Mouse (Mus musculus) right cerebral cortex, postnatal 14 days (tissue): ENCODE measurements around the gene 1700017N19Rik.

Experiments used
- DNase-seq: peaks from one replicate; pipeline ENCODE4 v3.0.0; 2022

The 1700017N19Rik gene

DNA sequence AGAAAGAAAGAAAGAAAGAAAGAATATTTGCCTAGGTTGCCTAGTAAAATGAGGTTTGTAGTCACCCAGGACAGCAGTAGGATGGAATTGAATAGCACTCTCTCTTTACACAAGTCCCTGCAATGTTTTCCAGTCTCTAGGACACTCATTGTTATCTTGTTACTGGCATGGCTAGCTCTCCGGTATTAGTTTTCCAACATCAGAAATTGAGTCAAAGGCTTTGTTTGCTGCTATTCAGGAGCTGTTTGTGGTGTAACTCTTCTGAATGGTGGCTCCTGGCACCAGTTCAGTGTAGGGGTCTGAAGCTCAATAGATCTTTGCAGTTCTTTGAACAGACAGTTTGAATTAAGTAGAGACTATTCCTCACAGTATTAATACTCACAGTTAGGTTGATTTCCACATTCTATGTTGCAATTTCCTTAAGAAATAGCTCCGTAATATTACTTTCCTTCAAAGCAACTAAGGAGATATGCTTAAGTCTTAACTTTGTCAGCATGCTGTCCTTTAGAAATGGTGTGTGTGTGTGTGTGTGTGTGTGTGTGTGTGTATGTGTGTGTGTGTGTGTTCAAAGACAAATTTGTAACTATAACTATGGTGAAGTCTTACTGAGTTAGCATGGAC lies 71.8 kb downstream of the 1700017N19Rik start:
- DNase-seq: no peak
